Mouse (Mus musculus) thymus, adult 2 months (tissue): Measurements from ENCODE around the gene Sec24b.

ENCODE experiments used
- CTCF ChIP-seq: fragments of 200-500 bp; IDR thresholded peaks from 2 replicates; pipeline ENCODE4 v1.5.1; 2012; ENCODE audit warnings: mild to moderate bottlenecking, control low read depth, low read length, moderate library complexity, borderline replicate concordance; ENCODE audit not compliant: control insufficient read depth, poor library complexity, insufficient read depth; ENCODE audit errors: extremely low read depth
- POLR2A ChIP-seq: fragments of 200-500 bp; IDR thresholded peaks from 2 replicates; pipeline ENCODE4 v1.6.1; 2012; ENCODE audit warnings: mild to moderate bottlenecking, low read length, control low read depth, moderate library complexity; ENCODE audit not compliant: control insufficient read depth, poor library complexity, insufficient read depth; ENCODE audit errors: extremely low read depth

GRCm38 (mm10) chr3:130052541-130053298, 8.6 kb downstream of the Sec24b start:
- TF ChIP-seq CTCF (no peak), POLR2A (no peak)
